Mouse (Mus musculus) cerebellum, adult 11 months (tissue): ENCODE data around the gene Rgs8.

ENCODE experiments used
- DNase-seq: peaks from one replicate; pipeline ENCODE4 v3.0.0; 2022

Rgs8 gene

DNA sequence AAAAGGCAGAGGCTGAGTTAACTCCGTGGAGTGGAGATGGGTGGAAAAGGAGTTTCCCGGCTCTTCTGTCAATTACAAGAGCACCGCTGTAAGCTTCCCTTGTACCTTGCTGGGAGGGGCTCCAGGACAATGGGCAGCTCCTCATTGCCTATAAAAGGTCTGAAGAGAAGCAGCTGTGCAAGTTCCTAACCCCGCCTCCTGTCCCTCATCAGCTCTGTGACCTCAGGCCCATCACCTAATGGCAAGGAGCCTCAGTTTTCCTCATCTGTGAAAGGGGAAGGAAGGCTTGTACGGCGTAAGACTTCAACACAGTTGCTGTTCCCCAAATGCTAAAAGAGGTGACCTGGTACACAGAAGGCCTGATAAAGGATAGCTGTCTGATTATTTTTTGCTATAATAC is 24.8 kb downstream of the Rgs8 start:
- no peak for DNase-seq

DNA sequence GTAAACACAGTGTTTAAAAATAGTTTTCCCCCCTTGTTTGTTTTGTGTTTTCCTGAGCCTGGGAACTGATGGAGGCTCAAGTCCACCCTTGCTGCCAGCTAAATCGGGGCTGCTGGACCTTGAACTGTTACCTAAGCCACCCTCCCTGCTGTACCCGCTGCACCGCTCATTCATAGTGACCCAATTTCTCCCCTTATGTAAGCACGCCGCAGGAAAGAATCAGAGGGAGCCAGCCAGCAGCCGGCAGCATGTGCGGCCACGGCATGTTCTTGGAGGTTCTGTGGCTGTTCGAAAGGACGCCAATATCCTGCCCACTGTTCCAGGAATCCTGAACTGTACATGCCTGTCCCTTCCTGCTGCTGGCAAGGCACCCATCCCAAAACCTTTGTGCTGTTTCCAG is 26.3 kb downstream of the Rgs8 start:
- peak; percentile 93 for DNase-seq

DNA sequence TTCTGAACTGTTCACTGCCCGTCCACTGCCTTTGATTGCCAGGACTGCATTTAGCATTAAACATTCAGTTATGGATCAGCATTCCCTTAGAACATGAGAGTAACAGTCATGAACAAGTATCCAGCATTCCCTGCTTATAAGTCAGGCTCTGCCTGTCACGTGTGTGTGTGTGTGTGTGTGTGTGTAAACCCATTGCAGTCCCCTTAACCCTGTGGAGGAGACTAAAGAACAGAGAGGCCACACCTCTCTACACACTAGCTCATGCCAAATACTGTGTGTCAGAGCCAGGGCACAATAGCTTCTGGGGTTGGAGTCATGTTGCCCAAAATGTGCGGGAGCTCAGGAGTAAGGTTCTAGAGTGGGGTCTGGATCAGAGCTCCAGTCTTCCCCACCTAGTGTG is 26.8 kb downstream of the Rgs8 start:
- DNase-seq: no peak

DNA sequence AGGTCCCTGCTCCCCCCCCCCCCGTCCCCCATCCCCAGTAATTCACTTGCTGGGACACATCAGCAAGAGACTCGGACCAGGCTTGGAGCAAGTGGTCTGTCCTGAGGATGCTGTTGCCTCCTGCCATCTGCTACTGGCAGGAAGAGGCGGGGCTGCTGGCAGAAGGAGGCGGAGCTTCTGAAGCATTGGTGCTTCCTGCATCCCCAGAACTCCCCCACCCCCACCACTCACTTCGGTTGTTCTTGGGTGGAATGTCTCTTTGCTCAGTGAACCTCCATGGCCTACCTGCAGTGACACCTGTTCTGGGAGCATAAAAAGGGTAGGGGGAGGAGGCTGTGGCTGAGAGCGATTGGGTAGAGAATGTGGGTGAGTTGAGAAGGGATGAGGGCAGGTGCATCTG is 27.5 kb downstream of the Rgs8 start:
- no peak for DNase-seq

DNA sequence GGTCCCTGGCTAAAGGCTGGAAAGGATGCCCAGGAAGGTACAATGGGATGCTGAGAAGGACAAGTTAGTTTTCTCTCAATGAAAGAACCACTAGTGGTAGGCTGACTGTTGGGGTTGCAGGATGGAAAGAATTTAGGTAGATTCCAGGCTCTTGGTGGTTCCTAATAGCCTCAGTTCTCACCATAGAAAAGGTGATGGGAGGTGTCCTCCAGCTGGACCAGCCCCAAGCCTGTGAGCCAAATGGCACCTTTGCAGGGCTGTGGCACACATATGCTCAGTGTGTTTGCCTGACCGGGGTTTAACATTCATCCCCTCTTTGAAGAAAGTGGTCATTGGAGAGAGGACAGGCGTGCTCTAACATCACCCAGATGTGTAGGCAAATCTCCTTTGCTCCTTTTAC is 28.2 kb downstream of the Rgs8 start:
- peak; percentile 67 for DNase-seq

DNA sequence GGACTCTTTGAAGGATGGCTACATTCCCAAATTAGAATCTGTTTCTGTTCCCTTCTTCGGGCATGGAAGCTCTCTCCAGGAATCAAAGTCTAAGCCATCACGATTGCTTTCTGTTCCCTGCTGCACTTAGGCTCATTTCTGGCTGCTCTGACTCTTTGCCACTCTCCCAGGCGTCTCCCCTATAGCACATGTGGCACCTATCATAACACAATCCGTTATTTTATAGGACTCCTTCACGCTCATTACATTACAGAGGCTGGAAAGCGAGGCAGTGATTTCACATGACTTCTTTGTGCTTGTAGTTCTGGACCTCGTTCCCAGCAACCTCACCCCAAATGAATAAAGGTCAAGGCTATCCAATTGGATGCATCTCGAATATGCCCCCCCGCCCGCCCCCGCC is 30.4 kb downstream of the Rgs8 start:
- no peak for DNase-seq

DNA sequence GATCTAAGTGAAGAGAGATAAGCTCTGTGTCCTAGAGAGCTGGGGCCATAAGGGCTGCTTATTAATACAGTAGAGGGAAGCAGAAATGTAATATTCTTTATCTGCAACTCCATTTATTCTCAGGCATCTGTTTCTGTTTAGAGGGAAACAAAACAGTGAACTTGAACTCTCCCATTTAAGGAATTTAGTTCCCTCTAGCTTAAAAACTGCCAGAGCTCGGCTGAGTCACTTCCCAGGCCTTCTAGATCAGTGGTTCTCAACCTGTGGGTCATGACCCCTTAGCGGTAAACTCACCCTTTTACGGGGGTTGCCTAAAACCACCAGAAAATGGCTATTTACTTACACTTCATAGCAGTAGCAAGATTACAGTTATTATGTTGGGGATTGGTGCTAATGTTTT is 32.8 kb downstream of the Rgs8 start:
- DNase-seq: no peak

DNA sequence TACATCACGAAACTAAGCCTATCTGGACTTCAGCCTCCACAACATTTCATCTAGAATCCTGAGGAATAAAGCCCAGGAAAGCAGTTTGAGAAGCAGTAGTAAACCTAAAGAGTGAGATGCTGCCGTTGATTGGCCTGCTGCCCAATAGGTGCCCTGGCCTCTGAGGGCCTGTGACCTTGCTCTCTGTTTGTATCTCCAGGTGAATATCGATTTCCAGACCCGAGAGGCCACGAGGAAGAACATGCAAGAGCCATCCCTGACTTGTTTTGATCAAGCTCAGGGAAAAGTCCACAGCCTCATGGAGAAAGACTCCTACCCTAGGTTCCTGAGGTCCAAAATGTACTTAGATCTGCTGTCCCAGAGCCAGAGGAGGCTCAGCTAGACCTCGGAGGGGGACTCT is 39.7 kb downstream of the Rgs8 start:
- DNase-seq: no peak

DNA sequence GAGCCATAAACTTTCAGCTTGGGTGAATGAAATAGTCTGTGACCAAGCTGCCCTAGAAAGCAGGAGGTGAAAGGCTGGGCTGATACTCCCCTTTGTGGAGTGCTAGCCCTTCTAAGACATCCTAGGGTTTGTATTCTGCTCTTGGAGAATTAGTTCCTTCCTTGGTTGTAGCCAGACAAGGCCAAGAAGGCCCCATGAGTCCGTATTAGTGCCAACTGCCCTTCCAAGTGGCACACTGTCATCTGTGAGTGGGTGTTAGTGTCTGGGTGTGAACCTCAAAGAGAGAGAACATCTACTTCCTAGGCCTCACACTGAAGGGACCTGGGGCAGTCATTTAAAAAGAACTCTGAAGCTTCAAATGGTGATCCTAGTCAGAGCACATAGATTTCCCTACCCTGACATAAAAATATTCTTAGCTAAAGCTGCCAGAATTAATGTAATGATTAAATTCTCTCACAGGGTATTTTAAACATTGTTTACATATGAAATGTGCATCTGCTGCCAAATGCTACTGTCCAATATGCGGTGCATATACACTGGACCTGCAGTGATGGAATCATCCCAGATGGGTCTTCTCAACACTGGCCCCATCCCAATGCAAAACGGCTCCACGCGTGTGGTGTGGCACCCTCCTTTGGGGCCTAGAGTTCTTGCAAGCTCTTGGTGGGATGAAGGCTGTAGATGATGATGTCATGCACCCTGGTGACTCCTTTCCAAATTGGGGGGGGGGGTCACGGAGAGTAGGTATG is 41.7 kb downstream of the Rgs8 start:
- no peak for DNase-seq

DNA sequence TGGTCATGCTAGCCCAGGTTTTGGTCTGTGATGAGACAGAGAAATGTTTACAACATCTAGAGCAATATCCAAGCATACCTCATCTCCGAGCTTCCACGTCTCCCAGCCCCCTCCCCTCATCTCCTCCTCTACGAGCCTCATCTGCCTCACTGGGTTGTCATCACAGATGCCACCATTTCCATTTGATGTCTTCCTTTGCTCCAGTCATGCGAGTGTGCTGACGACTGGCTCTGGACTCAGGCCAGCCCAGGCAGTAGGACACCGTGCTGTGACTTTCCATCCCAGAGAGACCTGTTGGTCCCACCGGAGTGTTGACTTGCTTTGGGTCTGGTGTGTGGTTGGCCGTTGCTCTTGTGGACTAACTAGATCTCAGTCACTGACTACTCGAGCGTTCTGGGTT is 42.6 kb downstream of the Rgs8 start:
- no peak for DNase-seq

DNA sequence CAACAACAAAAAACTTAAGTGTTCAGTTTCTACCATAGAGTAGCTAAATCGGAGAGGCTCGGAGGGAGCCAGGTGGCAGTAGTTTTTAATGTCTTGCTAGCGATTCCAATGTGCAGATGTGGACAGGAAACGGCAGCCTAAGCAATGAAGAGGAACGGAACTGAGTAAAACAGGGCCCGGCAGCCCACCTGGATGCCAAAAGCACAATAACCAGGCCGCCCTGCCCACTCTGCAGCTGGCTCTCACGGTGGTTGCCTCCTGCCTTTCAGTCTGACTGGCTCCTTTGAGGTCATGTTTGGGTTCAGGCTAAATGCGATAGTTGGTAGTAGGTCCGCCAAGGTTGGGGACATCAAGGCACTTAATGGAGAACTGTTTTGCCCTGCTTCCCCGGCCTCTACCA is 43.3 kb downstream of the Rgs8 start:
- no peak for DNase-seq

DNA sequence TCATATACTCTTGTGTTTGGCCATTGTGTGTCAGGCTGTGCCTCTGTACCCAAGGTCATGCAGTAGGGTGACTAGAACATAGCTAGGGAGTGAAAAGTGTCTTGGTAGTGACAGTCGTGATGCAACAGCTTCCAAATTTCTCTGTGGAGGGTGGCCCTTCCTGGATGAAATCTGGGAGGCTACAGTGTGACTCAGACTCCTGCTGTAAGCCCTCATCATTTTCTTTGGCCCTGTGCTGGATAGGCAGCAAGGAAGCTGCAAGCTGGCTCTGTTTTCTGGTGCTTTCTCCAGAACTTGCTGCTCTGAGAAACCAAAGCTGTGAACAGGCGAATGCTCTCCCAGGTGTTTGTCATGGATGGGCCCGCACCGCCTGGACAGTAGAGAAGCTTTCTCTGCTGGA is 43.7 kb downstream of the Rgs8 start:
- DNase-seq: no peak

DNA sequence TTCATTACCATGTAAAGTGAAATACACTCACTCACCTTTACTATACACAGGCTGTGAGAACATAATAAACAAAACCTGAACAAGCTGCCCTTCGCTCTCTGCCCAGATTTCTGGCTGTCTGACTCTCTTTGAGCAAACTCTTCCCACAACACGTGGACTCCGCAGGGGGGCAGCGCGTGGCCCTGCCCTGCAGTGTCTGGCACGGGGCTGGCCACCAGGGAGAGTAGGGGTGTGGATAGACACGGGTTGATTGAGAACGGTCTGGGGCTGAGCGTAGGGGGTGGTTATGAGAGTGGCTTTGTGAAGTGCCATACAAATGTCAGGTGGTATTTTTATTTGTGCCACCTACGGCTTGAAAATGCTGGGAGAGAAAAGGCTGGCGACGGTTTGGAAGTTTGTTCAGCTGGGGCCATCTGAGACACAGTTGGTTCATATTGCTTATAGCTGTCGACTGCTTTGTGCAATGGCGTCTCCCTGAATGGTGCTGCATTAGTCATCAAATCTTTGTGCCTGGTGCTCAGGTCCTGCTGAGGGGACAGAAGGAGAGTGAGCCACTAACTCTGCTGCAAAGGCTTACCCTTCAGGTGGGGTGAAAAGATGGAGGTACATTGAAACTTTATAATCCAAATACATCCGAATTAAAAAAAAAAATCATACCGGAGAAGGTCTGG is 44.9 kb downstream of the Rgs8 start:
- DNase-seq: peak; percentile 57

DNA sequence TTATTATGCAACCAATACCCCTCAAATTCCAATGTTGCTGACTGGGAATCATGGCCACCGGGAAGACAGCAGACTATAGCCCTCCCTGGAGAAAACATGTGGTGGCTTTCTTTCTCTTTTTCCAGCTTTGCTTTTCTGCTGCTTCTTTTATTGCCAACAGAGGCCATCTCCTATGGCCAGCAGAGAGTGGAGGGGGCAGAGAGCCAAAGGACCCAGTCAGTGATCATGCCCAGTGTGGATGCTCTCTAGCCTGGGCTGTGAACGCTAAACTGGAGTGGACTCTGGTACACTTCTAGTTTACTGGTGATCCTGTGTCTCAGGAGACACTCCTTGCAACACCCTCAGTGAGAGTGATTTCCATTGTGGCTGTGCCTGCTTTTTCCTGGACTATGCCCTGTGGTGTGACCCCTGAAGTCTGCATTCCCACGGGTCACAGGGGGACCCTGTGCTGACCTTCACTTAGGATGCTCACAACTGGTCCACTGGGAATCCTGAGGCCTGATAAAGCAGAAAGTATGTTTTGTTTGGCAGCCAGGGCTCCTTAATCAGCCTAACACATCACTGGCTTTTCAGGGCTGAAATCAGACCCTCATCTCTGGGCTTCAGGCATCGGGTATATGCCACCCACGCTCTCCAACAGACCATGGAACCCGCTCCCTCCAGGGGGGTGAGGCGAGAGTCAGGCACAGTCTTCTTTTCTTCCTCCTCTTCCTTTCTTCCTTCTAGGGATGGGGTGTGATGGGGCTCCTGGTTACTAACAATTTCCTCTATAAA is 45.7 kb downstream of the Rgs8 start:
- DNase-seq: no peak

DNA sequence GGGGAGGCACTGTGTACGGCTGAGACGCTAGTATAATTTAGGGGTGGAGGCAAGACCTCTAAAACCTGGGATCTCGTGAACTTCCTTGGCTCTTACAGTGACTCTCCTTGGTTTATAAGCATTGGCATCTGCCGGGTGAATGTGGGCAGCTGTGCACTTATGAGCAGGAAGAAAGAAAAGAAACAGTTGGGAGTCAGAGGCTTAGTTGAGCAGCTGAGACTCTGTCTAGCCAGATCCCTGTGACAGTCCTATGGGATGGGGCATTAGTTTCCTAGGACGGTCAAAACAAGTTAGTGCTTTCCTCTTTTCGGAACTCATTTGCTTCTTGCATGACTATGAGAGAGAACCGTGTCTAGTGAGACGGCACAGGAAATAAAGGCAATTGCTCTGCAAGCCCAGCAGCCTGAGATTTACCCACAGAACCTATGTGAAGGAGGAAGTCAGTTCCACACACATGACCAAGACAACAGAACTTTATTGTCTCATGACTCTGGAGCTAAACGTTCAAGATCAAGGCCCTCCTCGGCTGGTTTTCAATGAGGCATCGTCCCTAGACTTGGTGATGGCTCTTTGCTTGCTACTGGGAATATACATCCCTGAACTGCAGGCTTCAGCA is 47.7 kb downstream of the Rgs8 start:
- no peak for DNase-seq

DNA sequence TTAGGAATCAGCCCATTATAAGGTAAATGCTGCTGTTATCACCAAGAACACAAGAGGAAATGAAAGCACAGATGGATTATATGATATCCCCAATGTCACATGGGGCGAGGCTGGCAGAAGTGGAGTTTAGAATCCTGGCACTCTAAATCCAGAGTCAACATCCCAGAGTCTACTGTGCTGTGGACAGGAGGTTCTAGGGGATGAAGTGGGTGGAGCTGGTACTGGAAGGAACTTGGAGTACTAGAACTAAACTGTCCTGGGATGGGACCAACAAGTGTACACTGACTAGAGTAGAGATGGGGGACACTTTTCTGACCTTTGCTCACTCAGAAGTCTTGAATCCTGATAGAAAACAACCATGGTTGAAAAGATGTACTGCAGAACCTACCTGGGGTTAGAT is 48.6 kb downstream of the Rgs8 start:
- DNase-seq: no peak

DNA sequence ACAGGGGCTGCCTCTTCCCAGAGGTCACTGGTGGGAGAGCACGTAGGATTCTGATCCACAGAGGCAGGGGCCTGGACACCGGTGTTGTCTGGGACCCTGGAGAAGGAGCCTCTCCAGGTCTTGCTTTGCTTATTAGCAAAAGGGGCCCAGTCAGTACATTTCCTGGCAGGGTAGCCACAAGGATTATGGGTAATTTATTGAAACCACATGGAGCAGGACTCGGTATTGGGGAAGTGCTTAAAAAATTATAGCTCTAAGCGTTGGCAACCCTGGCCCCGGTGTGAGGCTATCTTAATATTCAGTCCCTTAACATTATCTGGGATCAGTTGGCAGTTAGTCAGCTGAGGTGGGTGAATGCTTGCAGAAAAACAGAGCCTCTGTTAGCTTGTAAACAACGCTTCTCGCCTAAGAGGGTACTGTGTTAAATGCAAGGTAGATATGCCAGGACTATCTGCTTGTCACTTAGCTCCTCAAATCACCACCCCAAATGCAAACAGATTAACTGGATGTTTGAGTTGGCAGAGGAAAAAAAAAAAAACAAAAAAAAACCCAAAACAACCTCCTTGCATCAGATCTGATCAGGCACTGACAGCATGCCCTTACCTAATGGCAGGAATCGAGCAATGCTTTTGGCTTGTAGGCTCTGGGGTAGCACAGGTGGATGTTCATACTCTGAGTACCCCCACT is 49.5 kb downstream of the Rgs8 start:
- no peak for DNase-seq

DNA sequence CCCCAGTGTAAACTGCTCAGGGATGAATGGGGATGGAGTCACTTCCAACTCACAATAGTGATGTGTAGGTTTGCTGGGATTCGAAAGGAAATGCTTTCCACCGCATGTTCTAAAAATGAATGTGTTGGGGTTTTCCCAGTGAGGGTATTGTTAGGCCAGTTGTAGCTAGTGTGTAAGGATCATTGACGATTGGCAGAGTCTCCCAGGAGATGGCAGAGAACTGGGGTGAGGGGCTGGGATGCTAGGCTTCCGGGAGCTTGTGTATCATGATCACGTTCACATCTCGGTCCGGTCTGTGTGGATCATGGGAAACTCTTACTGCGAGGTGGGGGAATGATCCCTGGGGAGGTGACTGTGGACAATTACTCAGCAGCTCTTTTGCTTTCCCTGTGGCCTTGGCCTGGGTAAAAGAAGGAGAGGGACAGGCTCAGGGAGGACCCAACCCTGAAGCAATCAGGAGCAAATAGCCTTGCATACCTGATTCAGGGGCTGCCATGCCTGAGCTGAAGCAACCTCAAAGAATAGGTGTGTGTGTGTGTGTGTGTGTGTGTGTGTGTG is 50.1 kb downstream of the Rgs8 start:
- no peak for DNase-seq

DNA sequence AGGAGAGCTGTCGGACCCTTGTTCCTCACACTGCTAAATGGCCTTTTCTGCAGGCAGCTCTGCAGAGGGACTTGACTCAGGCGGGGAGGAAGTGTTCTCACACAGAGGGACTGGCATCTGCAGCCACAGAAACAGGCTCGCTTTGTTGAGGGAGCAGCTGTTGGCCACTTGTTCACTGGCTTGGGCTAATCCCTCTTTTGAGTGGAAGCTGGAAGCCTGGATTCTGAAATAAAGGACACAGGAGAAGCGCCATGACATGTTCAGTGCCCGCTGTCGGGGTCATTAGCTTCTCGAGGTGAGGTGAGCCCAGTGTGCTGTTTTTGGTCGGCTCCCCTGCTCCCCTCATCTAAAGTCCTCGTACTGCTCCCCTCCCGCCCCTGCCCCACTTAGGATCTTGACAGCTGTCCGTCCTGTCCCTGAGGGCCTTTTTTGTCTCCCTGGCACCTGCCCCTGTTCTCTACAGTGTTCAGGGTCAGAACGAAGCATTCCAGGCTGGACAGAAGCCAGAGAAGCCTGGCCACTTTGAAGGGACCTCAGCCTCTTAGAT is 50.7 kb downstream of the Rgs8 start:
- DNase-seq: no peak

DNA sequence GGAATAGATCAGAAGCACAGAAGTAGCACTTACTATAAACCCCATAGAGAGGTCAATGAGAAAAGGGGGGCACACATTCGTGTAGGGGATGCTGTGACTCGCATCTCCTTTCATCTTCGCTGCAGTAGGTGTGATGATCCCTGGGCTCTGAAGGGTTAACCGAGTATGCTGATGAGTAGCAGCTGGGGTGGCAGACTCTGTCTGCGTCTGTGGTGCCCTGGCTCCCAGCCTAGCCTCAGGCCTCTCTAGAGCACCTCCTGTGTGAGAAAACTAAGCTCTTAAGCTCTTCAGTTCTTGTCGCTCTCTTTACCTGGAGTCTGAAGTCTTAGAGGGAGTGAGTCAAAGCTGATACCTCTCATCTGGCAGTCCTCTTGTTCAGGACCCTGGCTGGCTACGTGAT is 51.3 kb downstream of the Rgs8 start:
- no peak for DNase-seq

DNA sequence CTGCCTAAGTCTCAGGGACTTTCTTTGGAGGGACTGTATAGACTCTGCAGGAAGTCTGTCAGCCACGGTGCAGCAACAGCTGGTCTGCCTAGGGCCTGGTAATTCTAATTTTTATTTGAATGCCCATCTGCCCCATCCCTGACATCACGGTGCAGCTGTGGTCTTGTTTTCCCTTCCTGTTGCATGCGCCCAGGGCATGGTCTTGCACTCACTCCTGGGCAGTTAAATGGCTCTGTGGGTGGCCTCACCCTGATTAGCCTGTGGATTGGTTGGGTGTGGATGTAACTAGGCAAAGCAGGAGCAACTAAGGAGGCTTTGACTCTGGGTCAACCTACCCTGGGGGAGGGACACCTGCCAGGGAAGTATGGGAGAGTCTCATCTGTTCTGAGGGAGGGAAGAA is 52.2 kb downstream of the Rgs8 start:
- no peak for DNase-seq

DNA sequence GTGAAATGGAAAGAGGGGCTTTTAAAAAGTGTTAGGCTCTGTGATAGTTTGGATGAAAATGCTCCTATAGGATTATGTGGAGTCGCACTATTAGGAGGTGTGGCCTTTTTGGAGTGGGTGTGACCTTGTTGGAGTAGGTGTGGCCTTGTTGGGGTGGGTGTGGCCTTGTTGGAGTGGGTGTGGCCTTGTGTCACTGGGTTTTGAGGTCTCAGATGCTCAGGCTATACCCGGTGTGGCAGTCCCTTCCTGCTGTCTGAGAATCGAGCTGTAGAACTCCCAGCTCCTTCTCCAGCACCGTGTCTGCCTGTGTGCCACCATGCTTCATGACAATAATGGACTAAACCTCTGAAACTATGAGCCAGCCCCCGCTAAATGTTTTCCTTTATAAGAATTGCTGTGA is 55.8 kb downstream of the Rgs8 start:
- no peak for DNase-seq

DNA sequence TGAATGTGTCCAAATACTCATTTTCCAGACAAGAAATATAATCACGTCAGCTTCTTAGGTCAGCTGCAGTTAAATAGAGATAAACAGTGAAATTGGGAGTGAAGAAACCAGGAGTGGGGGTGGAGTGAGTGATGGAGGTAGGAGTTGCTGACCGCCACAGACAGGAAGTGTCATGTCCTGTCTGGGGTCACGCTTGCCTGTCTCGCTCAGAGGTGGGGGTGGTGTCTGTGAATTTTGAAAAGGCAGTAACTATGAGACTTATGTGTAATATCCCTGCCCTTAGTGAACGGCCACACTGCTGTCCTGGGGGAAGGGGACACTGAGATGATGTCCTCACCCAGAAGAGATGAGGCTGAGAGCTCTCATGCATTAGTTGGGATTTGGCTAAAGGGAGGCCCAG is 56.6 kb downstream of the Rgs8 start:
- no peak for DNase-seq
